Mouse (Mus musculus) stomach, postnatal 0 days (tissue): ENCODE results near the gene Eda. TPM values are rescaled to one million over a fixed set of nuclear protein-coding genes. Genes with fewer than 3 reads are reported as not detected.

ENCODE experiments used
- ATAC-seq: fragments of 200-750 bp; cut with Nextera tagmentation; 2 replicates; pipeline ENCODE4 v1.8.0; 2017; ENCODE audit not compliant: low FRiP score, low TSS enrichment
- DNase-seq: peaks from one replicate; pipeline ENCODE4 v3.0.0-alpha.2; 2016; ENCODE audit warnings: low spot score
- H3K27ac ChIP-seq: fragments of 300-500 bp; sonication (generic); replicated peaks from 2 replicates; pipeline ENCODE4 v1.5.1; 2014; ENCODE audit warnings: mild to moderate bottlenecking, control low read depth
- H3K27me3 ChIP-seq: fragments of 300-500 bp; sonication (generic); 2 replicates; pipeline ENCODE4 v1.6.1; 2014; ENCODE audit warnings: low read length; ENCODE audit not compliant: control insufficient read depth, insufficient read depth
- H3K36me3 ChIP-seq: fragments of 300-500 bp; sonication (generic); 2 replicates; pipeline ENCODE4 v1.6.1; 2014; ENCODE audit warnings: low read length, mixed read lengths; ENCODE audit not compliant: control insufficient read depth, insufficient read depth
- H3K4me1 ChIP-seq: fragments of 300-500 bp; sonication (generic); replicated peaks from 2 replicates; pipeline ENCODE4 v1.6.1; 2014; ENCODE audit warnings: antibody characterized with exemption; ENCODE audit not compliant: control insufficient read depth, insufficient read depth
- H3K4me2 ChIP-seq: fragments of 300-500 bp; sonication (generic); replicated peaks from 2 replicates; pipeline ENCODE4 v1.6.1; 2014; ENCODE audit warnings: low read depth, mild to moderate bottlenecking, control low read depth, moderate library complexity
- H3K4me3 ChIP-seq: fragments of 300-500 bp; sonication (generic); 2 replicates; pipeline ENCODE4 v1.5.1; 2014; ENCODE audit warnings: low read depth, low read length, control low read depth
- H3K9ac ChIP-seq: fragments of 300-500 bp; sonication (generic); 2 replicates; pipeline ENCODE4 v1.6.1; 2014; ENCODE audit warnings: mild to moderate bottlenecking, low read length, control low read depth, mixed read lengths
- H3K9me3 ChIP-seq: fragments of 300-500 bp; sonication (generic); 2 replicates; pipeline ENCODE4 v1.6.1; 2016; ENCODE audit warnings: low read length; ENCODE audit not compliant: control insufficient read depth
- CTCF ChIP-seq: IDR thresholded peaks from 2 replicates; pipeline ENCODE4 v1.5.1; 2016; ENCODE audit warnings: antibody characterized with exemption, low read depth, mild to moderate bottlenecking, moderate library complexity
- EP300 ChIP-seq: optimal IDR thresholded peaks from 2 replicates; pipeline ENCODE3; 2016; ENCODE audit warnings: antibody characterized with exemption
- WGBS: fragments of 180-500 bp; shearing (Covaris S2); extraction: QIAGEN DNeasy Blood & Tissue Kit; methylation state at CpG from one replicate; pipeline ENCODE4 v1.1.7; 2014; 5-methylcytosine and 5-hydroxymethylcytosine counted together
- polyA plus RNA-seq: library from polyadenylated mRNA; unstranded; fragments of >200 nt; fragmentation: Nextera tagmentation; extraction: Ambion mirVana; gene quantifications from 2 replicates; pipeline ENCODE4 v1.2.1, GENCODE M21; 2015

The Eda gene
- polyA plus RNA-seq, 1 experiment from 2014 or later: 0.92 TPM

- Histone ChIP-seq H3K9me3 (no peaks in the 10 kb centered on the region), H3K36me3 (no peaks in the 10 kb centered on the region), H3K27me3 (no peaks in the 10 kb centered on the region), H3K4me1 (no peaks in the 10 kb centered on the region), H3K9ac (no peak overlapping the region), H3K27ac (no peak overlapping the region), H3K4me3 (no peak overlapping the region), H3K4me2 (no peak overlapping the region)
- ATAC-seq: no peak
- no peak for DNase-seq
- TF ChIP-seq CTCF: no peak
- TF ChIP-seq EP300: no peak
Observed at GRCm38 (mm10) chrX:100313652-100314051, 338.2 kb downstream of the Eda start.

GRCm38 (mm10) chrX:100314172-100314902, 338.9 kb downstream of the Eda start:
- no peak overlapping the region for H3K9ac ChIP-seq
- DNase-seq (no peak), ATAC-seq (no peak)
- H3K27me3 ChIP-seq: no peaks in the 10 kb centered on the region
- H3K36me3 ChIP-seq: no peaks in the 10 kb centered on the region
- TF ChIP-seq EP300 (no peak), CTCF (no peak)
- no peaks in the 10 kb centered on the region for H3K9me3 ChIP-seq
- H3K27ac ChIP-seq: no peak overlapping the region
- H3K4me3 ChIP-seq: no peak overlapping the region
- no peak overlapping the region for H3K4me2 ChIP-seq
- H3K4me1 ChIP-seq: no peaks in the 10 kb centered on the region

GRCm38 (mm10) chrX:100340687-100341086, 365.3 kb downstream of the Eda start:
- no peak for ATAC-seq

GRCm38 (mm10) chrX:100344433-100344832, 369.0 kb downstream of the Eda start:
- H3K4me1 ChIP-seq: no peaks in the 10 kb centered on the region
- no peak for TF ChIP-seq CTCF
- TF ChIP-seq EP300: no peak
- 93% methylated on average over 2 of the region's 2 CpGs for WGBS
- no peaks in the 10 kb centered on the region for H3K36me3 ChIP-seq
- H3K27me3 ChIP-seq: no peaks in the 10 kb centered on the region
- H3K4me2 ChIP-seq: no peak overlapping the region
- ATAC-seq: no peak
- no peak overlapping the region for H3K27ac ChIP-seq
- no peak for DNase-seq
- no peak overlapping the region for H3K9ac ChIP-seq
- no peaks in the 10 kb centered on the region for H3K9me3 ChIP-seq
- H3K4me3 ChIP-seq: no peak overlapping the region

More at GRCm38 (mm10) chrX:100340687-100341086, 365.3 kb downstream of the Eda start:
- Histone ChIP-seq H3K27ac (no peak overlapping the region), H3K27me3 (no peaks in the 10 kb centered on the region), H3K4me2 (no peak overlapping the region), H3K9me3 (no peaks in the 10 kb centered on the region), H3K9ac (no peak overlapping the region), H3K36me3 (no peaks in the 10 kb centered on the region), H3K4me1 (no peaks in the 10 kb centered on the region), H3K4me3 (no peak overlapping the region)
- WGBS: 72% methylated on average over 2 of the region's 2 CpGs
- no peak for DNase-seq
- TF ChIP-seq EP300: no peak
- no peak for TF ChIP-seq CTCF

DNA sequence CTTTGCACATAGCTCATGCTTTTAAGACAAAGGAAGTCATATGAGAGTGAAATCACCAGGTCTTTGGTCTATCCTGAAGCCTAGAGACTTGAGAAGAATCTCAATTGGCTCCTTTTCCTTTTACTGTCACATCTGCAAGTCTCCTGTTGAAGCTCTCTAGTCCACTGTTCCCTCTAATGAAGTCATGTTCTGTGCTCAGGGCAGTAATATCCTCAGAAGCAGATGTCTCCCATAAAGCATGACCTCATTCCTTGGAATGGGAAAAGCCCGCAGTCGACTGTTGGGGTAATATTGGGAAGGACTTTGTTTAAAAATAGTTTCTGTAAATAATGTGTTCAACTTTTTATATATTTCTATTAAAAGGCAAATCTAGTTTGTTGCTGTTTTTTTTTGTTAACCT, 381.6 kb downstream of the Eda start:
- ATAC-seq: no peak; the same call in 1 of the 2 replicates
- TF ChIP-seq CTCF (no peak), EP300 (no peak)
- Histone ChIP-seq H3K27me3 (no peaks in the 10 kb centered on the region), H3K36me3 (no peaks in the 10 kb centered on the region), H3K4me2 (no peak overlapping the region), H3K9me3 (no peaks in the 10 kb centered on the region), H3K9ac (no peak overlapping the region), H3K4me1 (no peaks in the 10 kb centered on the region), H3K4me3 (no peak overlapping the region), H3K27ac (no peak overlapping the region)
- WGBS: 61% methylated on average over 2 of the region's 2 CpGs
- DNase-seq: no peak

GRCm38 (mm10) chrX:100389887-100390286, 414.5 kb downstream of the Eda start:
- Histone ChIP-seq H3K9ac (no peak overlapping the region), H3K9me3 (no peaks in the 10 kb centered on the region), H3K4me3 (no peak overlapping the region), H3K27me3 (no peaks in the 10 kb centered on the region), H3K36me3 (no peaks in the 10 kb centered on the region), H3K27ac (no peak overlapping the region), H3K4me1 (no peaks in the 10 kb centered on the region), H3K4me2 (no peak overlapping the region)
- DNase-seq: no peak
- TF ChIP-seq CTCF: no peak
- TF ChIP-seq EP300: no peak
- 93% methylated on average over 1 of the region's 1 CpGs for WGBS
- ATAC-seq: no peak
